Comparison of ENCODE assay signal across 10 mouse cellular contexts in the genomic region with DNA sequence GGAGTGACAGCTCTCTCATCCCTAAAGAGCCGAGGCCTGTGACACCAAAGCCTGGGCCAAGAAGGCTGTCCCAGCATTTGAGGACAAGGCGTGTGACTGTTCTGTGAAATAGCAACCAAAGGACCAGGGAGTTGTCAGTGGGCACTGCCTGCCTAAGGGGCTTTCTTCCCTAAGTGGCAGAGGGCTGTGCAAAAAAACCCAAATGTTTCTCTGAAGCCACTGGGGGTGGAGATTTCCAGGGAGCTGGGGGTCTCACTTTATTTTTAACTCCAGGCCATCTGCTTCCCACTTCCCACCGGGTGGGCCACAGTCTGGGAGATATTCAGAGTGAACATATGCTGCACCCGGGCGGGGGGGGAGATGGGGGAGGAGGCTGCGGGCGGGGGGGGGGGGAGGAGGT.
DNase-seq lines count a peak whose midpoint lies in the region; ATAC-seq and TF ChIP-seq lines count a peak whose summit lies in the region.
"Had no signal": no experiment of that assay in that cellular context is flagged by ENCODE, and none has a peak within 500 bp of the region (broad histone marks: within the 10 kb centered on the region; RNA-seq: fewer than 3 reads in every experiment).

No protein-coding gene starts in this region.

- H3K4me1 ChIP-seq in forebrain, embryonic 10.5 days, result peaks cover 16% of the 10 kb centered on the region
- no peaks in the 10 kb centered on the region; the same call in 1 of the 2 replicates for H3K4me1 ChIP-seq in forebrain, embryonic 11.5 days (replicated peaks; ENCODE audit: control insufficient read depth, insufficient read depth, low read length)
- peaks cover 21% of the 10 kb centered on the region; the same call in 1 of the 2 replicates for H3K4me1 ChIP-seq in forebrain, postnatal 0 days (ENCODE audit: insufficient read depth)

- H3K27me3 ChIP-seq in forebrain, embryonic 10.5 days (ENCODE audit: poor library complexity, severe bottlenecking), result 0 out of 2 replicates have a peak, but pooled peaks cover 6% of the 10 kb centered on the region
- H3K27me3 ChIP-seq in forebrain, embryonic 11.5 days (ENCODE audit: control insufficient read depth, insufficient read depth, low read length), result no peaks in the 10 kb centered on the region
- H3K27me3 ChIP-seq in forebrain, postnatal 0 days (ENCODE audit: insufficient read depth, low read length), result no peaks in the 10 kb centered on the region

- no peak for TF ChIP-seq CTCF in forebrain, postnatal 0 days (IDR thresholded peaks at IDR 0.05; ENCODE audit: low read depth)

- DNase-seq in forebrain, embryonic 10.5 days (ENCODE audit: extremely low spot score, low spot score), result no peak
- DNase-seq in forebrain, embryonic 11.5 days (ENCODE audit: low spot score), result no peak
- peak; percentile 46 for DNase-seq in right cerebral cortex, postnatal 14 days
- DNase-seq in right cerebral cortex, postnatal 25 days, result no peak
- DNase-seq in forebrain, postnatal 0 days, result peak; percentile 78
- peak; percentile 36 for DNase-seq in telencephalon, adult 2 months (ENCODE audit: low read depth, low spot score)
- DNase-seq in adrenal gland, adult 8-10 months, result no peak
- DNase-seq in lung, postnatal 14 days, result no peak
- DNase-seq: thymus, postnatal 14 days had no signal

- H3K9me3 ChIP-seq in forebrain, embryonic 10.5 days, result no peaks in the 10 kb centered on the region
- no peaks in the 10 kb centered on the region for H3K9me3 ChIP-seq in forebrain, embryonic 11.5 days (ENCODE audit: control insufficient read depth, low read length)
- no peaks in the 10 kb centered on the region for H3K9me3 ChIP-seq in forebrain, postnatal 0 days (ENCODE audit: low read length)

- no peak overlapping the region for H3K9ac ChIP-seq in forebrain, embryonic 11.5 days (ENCODE audit: low read length)
- no peak overlapping the region for H3K9ac ChIP-seq in forebrain, postnatal 0 days

- H3K36me3 ChIP-seq in forebrain, embryonic 10.5 days (replicated peaks), result no peaks in the 10 kb centered on the region
- no peaks in the 10 kb centered on the region for H3K36me3 ChIP-seq in forebrain, embryonic 11.5 days (ENCODE audit: control insufficient read depth, insufficient read depth, low read length)
- H3K36me3 ChIP-seq in forebrain, postnatal 0 days (ENCODE audit: insufficient read depth), result no peaks in the 10 kb centered on the region

- 59% methylated on average over 4 of the region's 7 CpGs for WGBS in forebrain, embryonic 10.5 days
- 69% methylated on average over 5 of the region's 7 CpGs for WGBS in forebrain, embryonic 11.5 days
- 31% methylated on average over 6 of the region's 7 CpGs for WGBS in forebrain, postnatal 0 days

- no peak for ATAC-seq in forebrain, embryonic 11.5 days (replicated peaks; ENCODE audit: low FRiP score)
- peak; percentile 69 for ATAC-seq in forebrain, postnatal 0 days

- no peak overlapping the region for H3K4me3 ChIP-seq in forebrain, embryonic 10.5 days
- H3K4me3 ChIP-seq in forebrain, embryonic 11.5 days (ENCODE audit: low read depth, low read length), result no peak overlapping the region
- H3K4me3 ChIP-seq in forebrain, postnatal 0 days (ENCODE audit: low read depth, low read length), result no peak overlapping the region
- H3K4me3 ChIP-seq: erythroblast, embryonic 14.5 days had no signal

- 0 out of 2 replicates have a peak overlapping the region, but pooled peaks have one; percentile 2 for H3K27ac ChIP-seq in forebrain, embryonic 10.5 days
- no peak overlapping the region for H3K27ac ChIP-seq in forebrain, embryonic 11.5 days (ENCODE audit: low read depth, low read length)
- 0 out of 2 replicates have a peak overlapping the region, but pooled peaks have one; percentile 42 for H3K27ac ChIP-seq in forebrain, postnatal 0 days (ENCODE audit: low read depth, low read length)

- H3K4me2 ChIP-seq in forebrain, embryonic 11.5 days (ENCODE audit: low read depth, low read length, severe bottlenecking), result no peak overlapping the region
- no peak overlapping the region for H3K4me2 ChIP-seq in forebrain, postnatal 0 days (ENCODE audit: low read depth)

Comparison
In these comparisons a context has a peak if more than half of its experiments do, and no peak if none do; other contexts are left out.
1. DNase-seq: peak in right cerebral cortex, postnatal 14 days (single experiment), forebrain, postnatal 0 days (single experiment) and telencephalon, adult 2 months (single experiment); none in forebrain, embryonic 10.5 days (single experiment), forebrain, embryonic 11.5 days (single experiment), right cerebral cortex, postnatal 25 days (single experiment), adrenal gland, adult 8-10 months (single experiment) and lung, postnatal 14 days (single experiment).